Mouse (Mus musculus): ENCODE results near the gene Olfr1218. TPM values are rescaled to one million over a fixed set of nuclear protein-coding genes. Genes with fewer than 3 reads are reported as not detected.

The Olfr1218 gene
- not detected in 2 replicates for polyA plus RNA-seq (2012; rRNA removed; ENCODE audit: low replicate concordance)

GRCm38 (mm10) chr2:89061087-89061486 lies at the start of gene Olfr1218:
Gene Olfr1218 (minus strand): TSS chr2:89061187.

GRCm38 (mm10) chr2:89106735-89107134 lies 45.7 kb upstream of the Olfr1218 start, which contains the start of gene Olfr1220:
Gene Olfr1220 (minus strand): TSS chr2:89106835.

GRCm38 (mm10) chr2:89083413-89083812 lies 22.4 kb upstream of the Olfr1218 start, which contains the start of gene Olfr1219:
Gene Olfr1219 (minus strand): TSS chr2:89083513.

GRCm38 (mm10) chr2:89031965-89032364 lies 29.0 kb downstream of the Olfr1218 start, which contains the start of gene Olfr1217:
Gene Olfr1217 (minus strand): TSS chr2:89032065.

GRCm38 (mm10) chr2:89018240-89018639 lies 42.7 kb downstream of the Olfr1218 start, which contains the start of gene Olfr1216:
Gene Olfr1216 (minus strand): TSS chr2:89018340.

GRCm38 (mm10) chr2:89006873-89007272 lies 54.1 kb downstream of the Olfr1218 start, which contains the start of gene Olfr1215:
Gene Olfr1215 (minus strand): TSS chr2:89006973.

Other genes with a start within 250 kb of the Olfr1218 start
- gene Olfr1202, start 246.7 kb downstream of the Olfr1218 start, polyA plus RNA-seq (2012; rRNA removed; ENCODE audit: low replicate concordance) = not detected in 2 replicates
- gene Olfr1205, start 231.4 kb downstream of the Olfr1218 start, polyA plus RNA-seq (2012; rRNA removed; ENCODE audit: low replicate concordance) = not detected in 2 replicates
- not detected in 2 replicates for gene Olfr1204, start 211.9 kb downstream of the Olfr1218 start, polyA plus RNA-seq (2012; rRNA removed; ENCODE audit: low replicate concordance)
- gene Olfr1206, start 198.0 kb downstream of the Olfr1218 start, polyA plus RNA-seq (2012; rRNA removed; ENCODE audit: low replicate concordance) = not detected in 2 replicates
- not detected in 2 replicates for gene Olfr1208, start 158.9 kb downstream of the Olfr1218 start, polyA plus RNA-seq (2012; rRNA removed; ENCODE audit: low replicate concordance)
- not detected in 2 replicates for gene Olfr1209, start 146.0 kb downstream of the Olfr1218 start, polyA plus RNA-seq (2012; rRNA removed; ENCODE audit: low replicate concordance)
- gene Olfr1211, start 123.1 kb downstream of the Olfr1218 start, polyA plus RNA-seq (2012; rRNA removed; ENCODE audit: low replicate concordance) = not detected in 2 replicates
- gene Olfr1212, start 107.2 kb downstream of the Olfr1218 start, polyA plus RNA-seq (2012; rRNA removed; ENCODE audit: low replicate concordance) = not detected in 2 replicates
- not detected in 2 replicates for gene Gm13762, start 80.9 kb downstream of the Olfr1218 start, polyA plus RNA-seq (2012; rRNA removed; ENCODE audit: low replicate concordance)
- not detected in 2 replicates for gene Olfr1214, start 68.5 kb downstream of the Olfr1218 start, polyA plus RNA-seq (2012; rRNA removed; ENCODE audit: low replicate concordance)
- gene Olfr1215, start 54.2 kb downstream of the Olfr1218 start, polyA plus RNA-seq (2012; rRNA removed; ENCODE audit: low replicate concordance) = not detected in 2 replicates
- gene Olfr1216, start 42.8 kb downstream of the Olfr1218 start, polyA plus RNA-seq (2012; rRNA removed; ENCODE audit: low replicate concordance) = not detected in 2 replicates
- gene Olfr1217, start 29.1 kb downstream of the Olfr1218 start, polyA plus RNA-seq (2012; rRNA removed; ENCODE audit: low replicate concordance) = not detected in 2 replicates
- gene Olfr1219, start 22.3 kb upstream of the Olfr1218 start, polyA plus RNA-seq (2012; rRNA removed; ENCODE audit: low replicate concordance) = not detected in 2 replicates
- not detected in 2 replicates for gene Olfr1220, start 45.6 kb upstream of the Olfr1218 start, polyA plus RNA-seq (2012; rRNA removed; ENCODE audit: low replicate concordance)
- gene Olfr1221, start 56.1 kb upstream of the Olfr1218 start, polyA plus RNA-seq (2012; rRNA removed; ENCODE audit: low replicate concordance) = not detected in 2 replicates
- not detected in 2 replicates for gene Olfr1222, start 71.9 kb upstream of the Olfr1218 start, polyA plus RNA-seq (2012; rRNA removed; ENCODE audit: low replicate concordance)
- gene Olfr1223, start 90.4 kb upstream of the Olfr1218 start, polyA plus RNA-seq (2012; rRNA removed; ENCODE audit: low replicate concordance) = not detected in 2 replicates
- not detected in 2 replicates for gene Olfr1224-ps1, start 102.9 kb upstream of the Olfr1218 start, polyA plus RNA-seq (2012; rRNA removed; ENCODE audit: low replicate concordance)
- gene Olfr1225, start 113.5 kb upstream of the Olfr1218 start, polyA plus RNA-seq (2012; rRNA removed; ENCODE audit: low replicate concordance) = not detected in 2 replicates
- not detected in 2 replicates for gene Olfr1226, start 138.9 kb upstream of the Olfr1218 start, polyA plus RNA-seq (2012; rRNA removed; ENCODE audit: low replicate concordance)
- not detected in 2 replicates for gene Olfr1228, start 192.9 kb upstream of the Olfr1218 start, polyA plus RNA-seq (2012; rRNA removed; ENCODE audit: low replicate concordance)
- gene Olfr1229, start 226.8 kb upstream of the Olfr1218 start, polyA plus RNA-seq (2012; rRNA removed; ENCODE audit: low replicate concordance) = not detected in 2 replicates
- not detected in 2 replicates for gene Olfr1230, start 236.1 kb upstream of the Olfr1218 start, polyA plus RNA-seq (2012; rRNA removed; ENCODE audit: low replicate concordance)
- not detected in 2 replicates for gene Olfr1231, start 245.9 kb upstream of the Olfr1218 start, polyA plus RNA-seq (2012; rRNA removed; ENCODE audit: low replicate concordance)

Data from mammary gland, adult 2 months (tissue).